Mouse (Mus musculus): ENCODE measurements around the gene Ddb2. TPM values are rescaled to one million over a fixed set of nuclear protein-coding genes. Genes with fewer than 3 reads are reported as not detected.

Ddb2 gene
- polyA plus RNA-seq, 1 experiment = 2.0 TPM

DNA sequence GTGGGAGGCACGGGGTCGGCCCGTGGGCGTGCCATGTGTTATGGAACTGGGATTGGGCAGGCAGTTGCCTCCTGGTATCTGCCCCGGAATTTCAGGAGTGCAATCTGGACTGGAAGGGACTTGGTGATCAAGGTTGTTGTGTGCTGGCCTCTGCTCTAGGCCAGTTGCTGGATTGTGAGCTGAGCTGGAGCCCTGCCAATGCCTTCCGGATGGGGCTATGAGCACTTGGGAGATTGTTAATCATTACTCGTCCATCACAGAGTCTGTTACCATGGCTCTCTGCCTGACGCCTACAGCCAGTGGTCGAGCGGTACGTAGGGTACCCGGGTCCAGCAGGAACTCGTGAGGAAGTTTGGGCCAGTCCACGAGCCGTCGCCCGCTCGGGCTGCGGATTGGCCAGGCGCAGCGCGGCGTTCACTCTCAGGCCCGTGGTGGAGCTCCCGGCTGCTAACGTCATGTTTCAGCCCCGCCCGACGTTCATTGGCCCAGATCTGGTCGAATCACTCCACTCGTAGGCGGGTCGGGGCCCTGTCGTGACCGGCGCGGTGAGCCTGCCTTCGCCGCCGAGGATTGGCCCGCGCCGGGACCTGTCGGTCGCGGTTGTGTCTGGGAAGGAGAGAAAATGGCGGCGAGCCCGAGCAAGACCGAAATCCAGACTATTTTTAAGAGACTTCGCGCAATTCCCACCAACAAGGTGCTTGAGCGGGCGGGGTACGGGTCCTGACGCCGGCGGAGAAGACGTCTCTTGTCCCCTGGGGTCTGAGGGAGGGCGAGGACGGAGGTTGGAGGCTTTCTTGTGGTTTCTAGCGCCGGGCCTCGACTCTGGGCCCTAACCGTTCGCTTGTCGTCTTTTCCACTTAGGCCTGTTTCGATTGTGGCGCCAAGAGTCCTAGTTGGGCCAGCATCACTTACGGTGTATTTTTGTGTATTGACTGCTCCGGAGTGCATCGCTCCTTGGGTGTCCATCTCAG lies 28.2 kb upstream of the Ddb2 start, which contains the start of gene Arfgap2:
TSS of gene Arfgap2 (plus strand) at position 264 of the 971 bp plus-strand sequence.
- Histone ChIP-seq H3K27me3 (ENCODE audit: control insufficient read depth, insufficient read depth, insufficient read length) (no peaks in the 10 kb centered on the region), H3K79me2 (ENCODE audit: control insufficient read depth, insufficient read depth) (peaks cover 21% of the 10 kb centered on the region), H3K36me3 (ENCODE audit: control insufficient read depth, insufficient read depth) (peaks cover 24% of the 10 kb centered on the region), H3K4me3 (peak within 1 kb of the TSS; percentile 96), H3K4me2 (ENCODE audit: low read depth) (peak within 1 kb of the TSS; percentile 92), H3ac (ENCODE audit: control insufficient read depth, insufficient read length) (peak within 1 kb of the TSS; percentile 45)
- TF ChIP-seq MAX (IDR thresholded peaks at IDR 0.05; ENCODE audit: low read depth) (no peak), TCF12 (IDR thresholded peaks at IDR 0.05; ENCODE audit: insufficient read depth, poor library complexity, severe bottlenecking) (no peak), SRF (IDR thresholded peaks at IDR 0.05; ENCODE audit: control insufficient read depth, insufficient read length, low read depth) (no peak), POLR2AphosphoS2 (IDR thresholded peaks at IDR 0.05; ENCODE audit: insufficient read length, low read depth) (peak; percentile 96), MYOD1 (IDR thresholded peaks at IDR 0.05; ENCODE audit: control insufficient read depth in 1 of 3, insufficient read length in 2 of 3, low read depth in 2 of 3) (no peak), MYOG (IDR thresholded peaks at IDR 0.05; ENCODE audit: control insufficient read depth in 1 of 3, insufficient read depth in 1 of 3, insufficient read length in 2 of 3, low read depth in 2 of 3) (peak in 1 of 3 experiments; percentile 13), USF1 (IDR thresholded peaks at IDR 0.05; ENCODE audit: low read depth) (no peak), POLR2A (IDR thresholded peaks at IDR 0.05; ENCODE audit: insufficient read length, low read depth) (peak; percentile 77), CEBPB (IDR thresholded peaks at IDR 0.05; ENCODE audit: insufficient read depth, poor library complexity, severe bottlenecking) (no peak)

DNA sequence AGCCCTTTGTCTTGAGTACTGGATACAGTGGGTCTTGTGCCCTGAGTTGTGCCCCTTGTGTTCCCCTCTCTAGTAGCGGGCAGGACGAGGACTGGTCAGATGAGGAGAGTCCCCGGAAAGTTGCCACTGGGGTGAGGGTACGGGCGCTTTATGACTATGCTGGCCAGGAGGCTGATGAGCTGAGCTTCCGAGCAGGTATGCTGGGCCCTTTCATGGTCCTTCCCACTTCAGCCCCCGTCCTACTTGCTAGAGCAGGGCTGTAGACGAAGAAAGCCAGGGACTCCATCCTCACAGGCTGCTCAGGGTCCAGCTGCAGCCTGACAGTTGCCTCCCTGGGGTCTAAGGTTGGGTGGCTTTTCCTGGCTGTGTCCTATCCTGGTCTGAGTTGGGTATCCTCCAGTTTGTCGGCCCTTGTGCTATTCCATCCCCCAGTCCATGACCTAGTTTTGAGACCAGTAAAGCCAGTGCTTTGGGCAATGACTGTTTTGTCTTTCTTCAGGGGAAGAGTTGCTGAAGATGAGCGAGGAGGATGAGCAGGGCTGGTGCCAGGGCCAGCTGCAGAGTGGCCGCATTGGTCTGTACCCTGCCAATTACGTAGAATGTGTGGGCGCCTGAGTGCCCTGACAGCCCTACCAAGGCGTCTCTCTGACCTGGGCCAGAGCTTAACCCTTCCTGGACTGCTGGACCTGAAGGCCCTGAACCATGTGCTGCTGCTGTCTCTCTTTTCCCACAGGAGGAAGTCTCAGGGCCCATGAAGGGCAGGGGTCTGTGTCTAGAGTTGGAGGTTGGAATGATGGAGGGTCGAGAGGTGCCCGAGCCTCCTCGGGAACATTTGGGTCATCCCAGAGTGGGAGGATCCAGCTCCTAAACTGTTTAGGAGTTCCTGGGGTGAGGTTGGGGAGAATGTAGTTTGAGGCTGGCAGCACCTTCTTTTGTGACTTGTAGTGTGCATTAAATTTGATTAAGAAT lies 27.2 kb upstream of the Ddb2 start:
- H3K27me3 ChIP-seq (ENCODE audit: control insufficient read depth, insufficient read depth, insufficient read length) = no peaks in the 10 kb centered on the region
- H3K79me2 ChIP-seq (ENCODE audit: control insufficient read depth, insufficient read depth) = peaks cover 21% of the 10 kb centered on the region
- peak overlapping the region; percentile 92 for H3K4me2 ChIP-seq (ENCODE audit: low read depth)
- H3ac ChIP-seq (ENCODE audit: control insufficient read depth, insufficient read length) = peak overlapping the region; percentile 45
- no peak for TF ChIP-seq MYOG (IDR thresholded peaks at IDR 0.05; ENCODE audit: control insufficient read depth in 1 of 3, insufficient read depth in 1 of 3, insufficient read length in 2 of 3, low read depth in 2 of 3)
- TF ChIP-seq POLR2AphosphoS2 (IDR thresholded peaks at IDR 0.05; ENCODE audit: insufficient read length, low read depth) = peak; percentile 5
- TF ChIP-seq MYOD1 (IDR thresholded peaks at IDR 0.05; ENCODE audit: control insufficient read depth in 1 of 3, insufficient read length in 2 of 3, low read depth in 2 of 3) = no peak
- no peak for TF ChIP-seq MAX (IDR thresholded peaks at IDR 0.05; ENCODE audit: low read depth)
- H3K36me3 ChIP-seq (ENCODE audit: control insufficient read depth, insufficient read depth) = peaks cover 23% of the 10 kb centered on the region
- H3K4me3 ChIP-seq = peak overlapping the region; percentile 96

DNA sequence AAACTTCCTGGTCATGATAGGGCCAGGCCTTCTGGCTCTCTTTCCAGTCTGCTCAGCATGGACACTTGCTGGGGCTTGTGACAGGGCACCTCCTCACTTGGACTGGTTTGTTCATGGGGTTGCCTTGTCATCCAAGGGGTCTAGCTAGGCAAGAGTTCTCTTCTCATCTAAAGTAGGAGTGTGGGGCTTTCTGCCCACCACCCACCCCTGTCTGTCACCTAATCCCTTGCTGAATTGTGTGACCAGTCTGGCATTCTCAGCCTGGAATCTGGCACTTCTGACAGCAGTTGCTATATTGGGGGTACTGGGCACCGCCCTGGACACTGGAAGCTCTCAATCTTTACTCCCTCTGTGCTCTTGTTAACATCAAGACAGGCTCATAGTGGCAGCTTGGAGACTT lies 22.7 kb upstream of the Ddb2 start:
- Histone ChIP-seq H3K79me2 (ENCODE audit: control insufficient read depth, insufficient read depth) (peaks cover 15% of the 10 kb centered on the region), H3K4me2 (ENCODE audit: low read depth) (peak overlapping the region; percentile 90)

DNA sequence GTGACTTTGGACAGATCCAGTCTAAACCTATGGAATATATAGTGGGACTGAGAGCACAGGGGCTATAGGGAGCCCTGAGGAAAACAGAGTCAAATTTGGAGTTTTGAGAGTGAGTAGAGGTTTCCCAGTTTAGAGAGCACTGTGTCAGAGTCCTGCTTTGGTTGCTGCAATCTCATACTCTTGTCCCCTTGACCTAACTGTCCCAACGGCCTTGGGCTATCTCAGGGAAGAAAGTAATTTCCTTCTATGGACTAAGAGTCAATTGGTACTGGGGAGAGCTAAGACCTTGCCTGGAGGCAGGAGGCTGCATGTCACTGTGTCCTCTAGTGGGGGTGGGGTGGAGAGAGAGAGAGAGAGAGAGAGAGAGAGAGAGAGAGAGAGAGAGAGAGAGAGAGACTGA lies 22.0 kb upstream of the Ddb2 start:
- Histone ChIP-seq H3ac (ENCODE audit: control insufficient read depth, insufficient read length) (no peak overlapping the region), H3K4me2 (ENCODE audit: low read depth) (peak overlapping the region; percentile 90), H3K79me2 (ENCODE audit: control insufficient read depth, insufficient read depth) (peaks cover 15% of the 10 kb centered on the region), H3K36me3 (ENCODE audit: control insufficient read depth, insufficient read depth) (peaks cover 5% of the 10 kb centered on the region), H3K4me3 (peak overlapping the region; percentile 89), H3K27me3 (ENCODE audit: control insufficient read depth, insufficient read depth, insufficient read length) (no peaks in the 10 kb centered on the region)
- TF ChIP-seq CEBPB (IDR thresholded peaks at IDR 0.05; ENCODE audit: insufficient read depth, poor library complexity, severe bottlenecking) (no peak), MYOG (IDR thresholded peaks at IDR 0.05; ENCODE audit: control insufficient read depth in 1 of 3, insufficient read depth in 1 of 3, insufficient read length in 2 of 3, low read depth in 2 of 3) (no peak), MAX (IDR thresholded peaks at IDR 0.05; ENCODE audit: low read depth) (no peak)

More for the DNA sequence above, 22.7 kb upstream of the Ddb2 start:
- peak overlapping the region; percentile 27 for H3K4me3 ChIP-seq
- TF ChIP-seq MYOG (IDR thresholded peaks at IDR 0.05; ENCODE audit: control insufficient read depth in 1 of 3, insufficient read depth in 1 of 3, insufficient read length in 2 of 3, low read depth in 2 of 3) = peak in 1 of 3 experiments; percentile 35
- TF ChIP-seq MAX (IDR thresholded peaks at IDR 0.05; ENCODE audit: low read depth) = no peak
- peaks cover 5% of the 10 kb centered on the region for H3K36me3 ChIP-seq (ENCODE audit: control insufficient read depth, insufficient read depth)
- H3ac ChIP-seq (ENCODE audit: control insufficient read depth, insufficient read length) = no peak overlapping the region
- no peaks in the 10 kb centered on the region for H3K27me3 ChIP-seq (ENCODE audit: control insufficient read depth, insufficient read depth, insufficient read length)

DNA sequence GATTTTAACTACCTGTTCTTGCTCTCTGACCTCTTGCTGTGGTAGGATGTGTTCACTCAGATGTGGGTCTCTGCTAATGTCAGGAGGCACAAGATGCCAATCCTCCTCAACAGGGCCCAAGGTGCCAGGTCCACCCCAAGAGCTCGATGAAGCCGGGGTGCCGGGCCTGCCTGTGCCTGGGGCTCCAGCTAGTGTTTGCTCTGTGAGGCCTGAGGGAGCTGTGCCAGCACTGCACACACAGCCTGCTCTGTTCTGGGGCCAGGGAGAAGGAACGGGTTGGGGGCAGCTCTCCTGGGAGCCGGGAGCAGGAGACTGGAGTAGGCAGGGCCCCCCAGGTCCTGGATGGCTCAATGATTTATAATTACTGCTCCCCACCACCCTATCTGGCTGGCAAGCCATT lies 21.3 kb upstream of the Ddb2 start:
- TF ChIP-seq MYOD1 (IDR thresholded peaks at IDR 0.05; ENCODE audit: control insufficient read depth in 1 of 3, insufficient read length in 2 of 3, low read depth in 2 of 3) (no peak), MYOG (IDR thresholded peaks at IDR 0.05; ENCODE audit: control insufficient read depth in 1 of 3, insufficient read depth in 1 of 3, insufficient read length in 2 of 3, low read depth in 2 of 3) (no peak), SRF (IDR thresholded peaks at IDR 0.05; ENCODE audit: control insufficient read depth, insufficient read length, low read depth) (no peak), TCF3 (IDR thresholded peaks at IDR 0.05; ENCODE audit: insufficient read length, low read depth) (no peak), REST (IDR thresholded peaks at IDR 0.05; ENCODE audit: insufficient read depth, insufficient read length) (no peak), MAX (IDR thresholded peaks at IDR 0.05; ENCODE audit: low read depth) (no peak), TCF12 (IDR thresholded peaks at IDR 0.05; ENCODE audit: insufficient read depth, poor library complexity, severe bottlenecking) (no peak), E2F4 (IDR thresholded peaks at IDR 0.05; ENCODE audit: insufficient read depth) (no peak), USF1 (IDR thresholded peaks at IDR 0.05; ENCODE audit: low read depth) (no peak), POLR2AphosphoS2 (IDR thresholded peaks at IDR 0.05; ENCODE audit: insufficient read length, low read depth) (no peak), POLR2A (IDR thresholded peaks at IDR 0.05; ENCODE audit: insufficient read length, low read depth) (no peak), CEBPB (IDR thresholded peaks at IDR 0.05; ENCODE audit: insufficient read depth, poor library complexity, severe bottlenecking) (no peak)
- Histone ChIP-seq H3K27me3 (ENCODE audit: control insufficient read depth, insufficient read depth, insufficient read length) (no peaks in the 10 kb centered on the region), H3K79me2 (ENCODE audit: control insufficient read depth, insufficient read depth) (peaks cover 15% of the 10 kb centered on the region), H3K4me3 (peak overlapping the region; percentile 89), H3K4me2 (ENCODE audit: low read depth) (peak overlapping the region; percentile 90), H3ac (ENCODE audit: control insufficient read depth, insufficient read length) (peak overlapping the region; percentile 42), H3K36me3 (ENCODE audit: control insufficient read depth, insufficient read depth) (peaks cover 5% of the 10 kb centered on the region)
